Mouse (Mus musculus) kidney, adult 18-20 months (tissue): ENCODE data around the gene Camkv.

Source experiments
- DNase-seq: peaks from one replicate; pipeline ENCODE4 v3.0.0; 2021

The Camkv gene

DNA sequence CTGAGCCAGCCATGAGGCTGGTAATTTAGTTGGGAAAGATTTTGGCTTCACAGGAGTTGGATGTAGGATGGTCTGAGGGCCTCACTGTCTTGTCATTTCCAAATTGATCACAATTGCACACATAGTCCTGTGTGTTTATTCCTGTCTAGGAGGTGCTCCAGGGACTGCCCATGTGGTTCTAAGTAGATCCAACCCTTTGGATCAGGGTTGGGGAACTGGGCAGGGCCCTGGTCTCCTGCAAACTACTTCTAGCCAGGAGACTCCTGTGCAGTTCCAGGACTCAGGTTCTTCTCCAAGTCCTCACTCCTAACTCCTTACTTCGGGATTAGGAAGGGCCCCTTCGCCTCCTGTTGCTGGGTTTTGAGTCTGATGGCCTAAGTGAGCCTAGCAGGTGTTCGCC lies at the start of gene Camkv:
Camkv (plus strand) TSS at position 301 of the 400 bp plus-strand sequence.
- no peak for DNase-seq

- DNase-seq = peak; percentile 90
Observed at GRCm38 (mm10) chr9:107887804-107888266, 47.6 kb upstream of the Camkv start, which contains the start of gene Mon1a. Gene Mon1a (plus strand): TSS chr9:107888151.

- peak; percentile 34 for DNase-seq
Observed at GRCm38 (mm10) chr9:107888267-107888850, 47.1 kb upstream of the Camkv start.

- no peak for DNase-seq
Observed at GRCm38 (mm10) chr9:107890260-107890659, 45.2 kb upstream of the Camkv start.

- DNase-seq = no peak
Observed at GRCm38 (mm10) chr9:107891023-107891422, 44.5 kb upstream of the Camkv start.

DNA sequence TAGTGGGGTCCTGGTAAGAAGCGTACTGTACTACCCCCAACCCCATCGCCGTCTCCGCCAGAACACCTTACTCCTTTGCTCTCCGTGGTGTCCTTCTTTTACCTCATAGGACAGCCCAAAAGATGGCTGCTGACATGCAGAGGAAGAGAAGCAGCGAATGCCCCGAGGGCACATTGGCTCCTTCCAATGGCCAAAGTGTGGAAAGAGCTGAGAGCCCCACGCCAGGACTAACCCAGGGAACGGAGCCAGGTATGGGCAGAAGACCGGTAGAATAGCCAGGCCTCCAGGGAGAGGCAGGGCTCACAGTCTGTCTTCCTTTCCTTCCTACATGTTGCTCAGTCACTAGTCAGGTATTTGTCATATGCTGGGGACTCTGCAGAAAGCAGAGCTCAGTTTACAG lies 36.9 kb upstream of the Camkv start:
- DNase-seq = no peak

GRCm38 (mm10) chr9:107899855-107900254 lies 35.6 kb upstream of the Camkv start:
- no peak for DNase-seq

DNA sequence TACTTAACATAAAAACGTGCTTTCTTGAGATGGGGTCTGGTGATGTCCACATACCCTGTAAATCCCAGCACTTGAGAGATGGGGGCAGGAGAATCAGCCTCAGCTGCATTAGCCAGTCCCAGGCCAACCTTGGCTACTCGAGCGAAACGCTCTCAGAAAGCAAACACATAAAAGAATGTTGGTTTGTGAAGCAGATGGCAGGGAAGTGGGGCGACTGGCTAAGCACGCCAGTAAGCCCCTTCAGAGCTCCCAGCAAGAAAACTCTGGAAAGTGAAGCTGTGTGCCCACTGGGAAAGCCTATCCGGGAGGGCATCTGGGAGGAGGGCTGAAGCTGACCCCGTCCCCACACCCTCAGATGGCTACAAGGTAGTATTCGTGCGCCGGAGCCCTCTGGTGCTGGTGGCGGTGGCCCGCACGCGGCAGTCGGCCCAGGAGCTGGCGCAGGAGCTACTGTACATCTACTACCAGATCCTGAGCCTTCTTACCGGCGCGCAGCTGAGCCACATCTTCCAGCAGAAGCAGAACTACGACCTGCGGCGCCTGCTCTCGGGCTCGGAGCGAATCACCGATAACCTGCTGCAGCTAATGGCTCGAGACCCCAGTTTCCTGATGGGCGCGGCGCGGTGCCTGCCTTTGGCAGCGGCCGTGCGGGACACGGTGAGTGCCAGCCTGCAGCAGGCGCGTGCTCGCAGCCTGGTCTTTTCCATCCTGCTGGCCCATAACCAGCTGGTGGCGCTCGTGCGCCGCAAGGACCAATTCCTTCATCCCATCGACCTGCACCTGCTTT lies 34.4 kb upstream of the Camkv start:
- DNase-seq = peak; percentile 71

DNA sequence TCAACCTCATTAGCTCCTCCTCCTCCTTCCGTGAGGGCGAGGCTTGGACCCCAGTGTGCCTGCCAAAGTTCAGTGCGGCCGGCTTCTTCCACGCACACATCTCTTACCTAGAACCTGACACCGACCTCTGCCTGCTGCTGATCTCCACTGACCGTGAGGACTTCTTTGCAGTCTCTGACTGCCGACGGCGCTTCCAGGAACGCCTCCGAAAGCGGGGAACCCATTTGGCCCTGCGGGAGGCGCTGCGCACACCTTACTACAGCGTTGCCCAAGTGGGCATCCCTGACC lies 33.9 kb upstream of the Camkv start:
- no peak for DNase-seq

- peak; percentile 88 for DNase-seq
Observed at GRCm38 (mm10) chr9:107904726-107905125, 30.7 kb upstream of the Camkv start.

DNA sequence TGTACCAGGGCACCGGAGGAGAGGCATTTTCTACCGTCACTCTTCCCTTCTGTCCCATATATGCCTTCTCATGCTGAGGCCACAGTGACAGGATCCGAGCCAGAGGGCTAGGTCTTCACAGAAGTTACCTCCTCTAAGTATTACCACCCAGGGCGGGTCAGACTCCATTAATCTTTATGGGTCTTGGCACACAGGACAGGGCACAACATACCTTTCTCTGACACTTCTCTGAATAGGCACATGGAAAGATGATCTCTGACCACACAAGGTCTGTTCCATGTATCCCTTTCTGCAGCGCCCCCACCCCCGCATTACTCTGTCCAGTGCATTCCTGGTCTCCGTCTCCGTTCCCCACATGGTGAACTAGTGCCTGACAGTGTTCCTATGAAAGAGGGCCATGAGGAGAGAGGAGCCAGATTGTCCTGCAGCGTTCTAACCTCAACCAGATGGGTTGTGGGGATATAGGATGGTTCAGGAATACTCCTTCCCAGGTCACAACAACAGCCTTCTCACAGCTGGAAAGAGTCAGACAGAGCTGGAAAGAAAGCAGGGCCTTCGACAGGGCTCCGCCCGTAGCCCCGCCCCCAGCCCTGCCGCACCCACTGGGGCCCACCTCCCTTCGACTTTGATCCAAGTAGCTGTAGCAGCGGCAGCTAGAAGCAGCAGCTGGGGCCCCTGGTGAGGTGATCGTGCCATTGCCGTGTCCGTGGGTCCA lies 29.1 kb upstream of the Camkv start, which contains the start of gene Mst1r:
Mst1r (plus strand) TSS at position 622 of the 715 bp plus-strand sequence.
- DNase-seq = peak; percentile 82

- no peak for DNase-seq
Observed at GRCm38 (mm10) chr9:107906967-107907800, 28.3 kb upstream of the Camkv start.

- no peak for DNase-seq
Observed at GRCm38 (mm10) chr9:107907801-107908120, 27.7 kb upstream of the Camkv start.

GRCm38 (mm10) chr9:107908410-107909158 lies 26.9 kb upstream of the Camkv start:
- no peak for DNase-seq

GRCm38 (mm10) chr9:107910025-107910769 lies 25.3 kb upstream of the Camkv start:
- no peak for DNase-seq

GRCm38 (mm10) chr9:107914764-107915420 lies 20.6 kb upstream of the Camkv start:
- DNase-seq = no peak

GRCm38 (mm10) chr9:107917895-107918608 lies 17.4 kb upstream of the Camkv start:
- DNase-seq = no peak

GRCm38 (mm10) chr9:107918884-107919283 lies 16.6 kb upstream of the Camkv start:
- no peak for DNase-seq

GRCm38 (mm10) chr9:107919441-107919840 lies 16.0 kb upstream of the Camkv start:
- no peak for DNase-seq

GRCm38 (mm10) chr9:107923021-107923420 lies 12.5 kb upstream of the Camkv start:
- peak; percentile 72 for DNase-seq
